1 mouse cellular context compared by ENCODE assay signal in the genomic region with DNA sequence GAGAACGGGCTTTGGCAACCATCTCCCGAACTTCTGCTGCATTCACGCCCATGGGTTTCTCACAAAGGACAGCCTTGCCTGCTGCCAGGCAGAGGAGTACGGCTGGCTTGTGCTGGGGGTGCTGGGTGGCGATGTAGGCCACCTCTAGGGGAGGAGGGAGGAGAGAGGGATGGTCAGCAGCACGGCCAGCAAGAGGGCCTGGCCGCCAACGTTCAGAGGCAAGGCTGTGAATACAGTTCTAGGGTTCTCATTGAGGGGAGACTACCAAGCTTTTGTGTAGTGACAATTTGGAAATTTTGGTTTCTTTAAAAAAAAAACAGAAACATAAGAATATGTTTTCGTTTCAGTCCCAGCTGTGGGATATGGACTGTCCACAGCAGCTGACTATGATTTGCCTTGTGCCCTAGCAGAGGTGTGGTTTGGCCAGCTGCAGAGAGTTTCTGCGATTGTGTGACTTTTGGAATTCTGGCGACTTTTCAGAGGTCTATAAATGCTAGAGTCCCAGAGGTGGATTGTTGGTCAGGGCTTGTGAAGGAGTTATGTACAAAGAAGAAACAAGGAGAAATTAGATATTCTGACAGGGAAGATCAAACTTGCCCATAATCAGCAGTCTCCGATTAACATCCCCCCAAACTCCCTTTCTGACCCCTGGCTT.
TF ChIP-seq lines count a peak whose summit lies in the region.

A gene (minus strand): TSS at position 51 of the 655 bp plus-strand sequence.

TF ChIP-seq in MEL, 35 proteins besides CTCF, POLR2A, EP300 and RAD21 (continued from another document):
- no peak for TF ChIP-seq MXI1 (IDR thresholded peaks at IDR 0.05; ENCODE audit: low read depth, low read length)
- no peak for TF ChIP-seq MEF2A (IDR thresholded peaks at IDR 0.05; ENCODE audit: extremely low read depth, insufficient replicate concordance, low read depth, low read length, poor library complexity, severe bottlenecking)
- no peak for TF ChIP-seq USF1 (IDR thresholded peaks at IDR 0.05; ENCODE audit: low read depth, low read length)
- TF ChIP-seq NRF1 (IDR thresholded peaks at IDR 0.05; ENCODE audit: insufficient read depth, low read depth, low read length, poor library complexity, severe bottlenecking) = no peak
- no peak for TF ChIP-seq GATA1 (IDR thresholded peaks at IDR 0.05; ENCODE audit: low read depth, low read length)
- TF ChIP-seq ZNF384 (IDR thresholded peaks at IDR 0.05; ENCODE audit: low read depth, low read length) = no peak
- TF ChIP-seq MAFK (IDR thresholded peaks at IDR 0.05; ENCODE audit: borderline replicate concordance, low read depth, low read length) = no peak
- TF ChIP-seq TCF12 (IDR thresholded peaks at IDR 0.05; ENCODE audit: low read depth, low read length) = no peak
- no peak for TF ChIP-seq TAL1 (IDR thresholded peaks at IDR 0.05; ENCODE audit: low read length)
